Mouse (Mus musculus): ENCODE measurements around the gene Tnfrsf11a. TPM values are rescaled to one million over a fixed set of nuclear protein-coding genes. Genes with fewer than 3 reads are reported as not detected.

Tnfrsf11a gene
- polyA plus RNA-seq, 1 experiment from 2014 or later: 7.0 TPM

DNA sequence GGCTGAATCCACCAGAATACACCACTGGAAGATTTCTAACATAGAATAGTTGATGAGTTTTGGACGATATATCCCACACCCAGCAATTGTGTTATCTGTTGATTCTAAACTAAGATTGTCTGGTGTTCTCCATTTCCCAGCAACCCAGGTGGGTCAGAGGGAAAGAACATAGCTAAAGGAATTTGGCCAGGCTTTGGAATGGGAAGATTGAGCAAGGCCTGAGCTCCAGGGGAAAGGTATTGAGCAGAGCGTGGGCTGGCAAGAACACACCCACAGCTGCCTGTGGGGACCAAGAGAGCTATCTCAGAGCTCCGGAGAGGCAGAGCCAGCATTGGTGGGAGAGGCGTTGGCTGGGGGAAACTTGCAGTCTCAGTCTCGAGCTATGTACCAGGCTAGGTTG is 97.3 kb downstream of the Tnfrsf11a start:
- Histone ChIP-seq H3K27ac (ENCODE audit: low read length) (no peak overlapping the region), H3K9me3 (ENCODE audit: control insufficient read depth, low read length) (no peaks in the 10 kb centered on the region), H3K27me3 (replicated peaks; ENCODE audit: control insufficient read depth, insufficient read depth, low read length) (no peaks in the 10 kb centered on the region), H3K4me2 (ENCODE audit: low read depth, low read length) (no peak overlapping the region), H3K4me1 (ENCODE audit: control insufficient read depth, insufficient read depth, low read length) (peaks cover 4% of the 10 kb centered on the region; the same call in 1 of the 2 replicates), H3K4me3 (ENCODE audit: low read length) (no peak overlapping the region), H3K9ac (ENCODE audit: low read depth, low read length) (no peak overlapping the region), H3K36me3 (ENCODE audit: control insufficient read depth, insufficient read depth, low read length) (no peaks in the 10 kb centered on the region)
- ATAC-seq: no peak
- WGBS: 83% methylated on average over 5 of the region's 5 CpGs

- H3K36me3 ChIP-seq (ENCODE audit: control insufficient read depth, insufficient read depth, low read length): no peaks in the 10 kb centered on the region
- no peak overlapping the region for H3K27ac ChIP-seq (ENCODE audit: low read length)
- no peak overlapping the region for H3K4me3 ChIP-seq (ENCODE audit: low read length)
- no peaks in the 10 kb centered on the region for H3K27me3 ChIP-seq (replicated peaks; ENCODE audit: control insufficient read depth, insufficient read depth, low read length)
- 90% methylated on average over 11 of the region's 11 CpGs for WGBS
- no peak overlapping the region for H3K4me2 ChIP-seq (ENCODE audit: low read depth, low read length)
- no peaks in the 10 kb centered on the region for H3K9me3 ChIP-seq (ENCODE audit: control insufficient read depth, low read length)
- no peak for ATAC-seq
- peaks cover 7% of the 10 kb centered on the region; the same call in 1 of the 2 replicates for H3K4me1 ChIP-seq (ENCODE audit: control insufficient read depth, insufficient read depth, low read length)
- H3K9ac ChIP-seq (ENCODE audit: low read depth, low read length): no peak overlapping the region
Observed at GRCm38 (mm10) chr1:105878416-105878815, 97.9 kb downstream of the Tnfrsf11a start.

DNA sequence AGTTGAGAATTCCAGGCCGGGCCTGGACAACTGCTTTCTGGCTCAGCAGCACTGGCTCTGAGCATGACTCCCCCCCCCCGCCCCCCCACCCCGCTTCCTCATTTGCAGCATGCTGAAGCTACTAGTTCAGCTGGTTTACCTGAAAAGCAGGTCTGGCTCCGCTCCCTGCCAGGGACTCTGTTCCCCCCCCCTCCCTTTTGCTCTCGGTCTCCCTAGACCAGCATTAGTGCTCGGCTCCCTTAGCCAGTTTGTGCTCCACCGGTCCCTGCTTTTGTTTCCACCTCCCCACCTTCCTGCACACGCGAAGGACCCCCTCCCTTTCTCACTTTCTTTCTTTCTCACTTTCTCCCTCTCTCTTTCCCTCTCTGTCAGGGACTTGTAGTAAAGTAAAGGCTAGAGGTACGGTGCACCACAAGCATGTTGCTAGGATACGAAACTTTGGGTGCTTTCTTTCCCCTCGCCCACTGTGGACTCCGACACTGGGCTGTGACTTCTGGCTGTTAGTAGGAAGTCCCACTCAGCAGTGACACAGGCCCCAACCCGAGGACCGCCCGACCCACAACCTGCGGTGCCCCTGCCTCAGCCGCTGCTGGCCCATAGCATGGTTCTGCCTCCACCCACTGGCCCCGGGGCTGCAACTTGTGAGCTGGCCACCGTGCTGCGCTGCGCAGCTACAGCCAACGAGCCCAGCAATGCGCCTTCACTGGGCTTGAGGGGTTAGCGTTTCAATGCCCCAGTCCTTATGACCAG is 100.2 kb downstream of the Tnfrsf11a start:
- no peak overlapping the region for H3K27ac ChIP-seq (ENCODE audit: low read length)
- 24% methylated on average over 25 of the region's 25 CpGs for WGBS
- no peaks in the 10 kb centered on the region for H3K27me3 ChIP-seq (replicated peaks; ENCODE audit: control insufficient read depth, insufficient read depth, low read length)
- no peak overlapping the region; the same call in 1 of the 2 replicates for H3K9ac ChIP-seq (ENCODE audit: low read depth, low read length)
- peak overlapping the region; percentile 23; the same call in 1 of the 2 replicates for H3K4me3 ChIP-seq (ENCODE audit: low read length)
- ATAC-seq: peak; percentile 38
- peak overlapping the region; percentile 40 for H3K4me2 ChIP-seq (ENCODE audit: low read depth, low read length)
- peaks cover 7% of the 10 kb centered on the region; the same call in 1 of the 2 replicates for H3K4me1 ChIP-seq (ENCODE audit: control insufficient read depth, insufficient read depth, low read length)
- H3K9me3 ChIP-seq (ENCODE audit: control insufficient read depth, low read length): no peaks in the 10 kb centered on the region
- no peaks in the 10 kb centered on the region for H3K36me3 ChIP-seq (ENCODE audit: control insufficient read depth, insufficient read depth, low read length)

- Histone ChIP-seq H3K27me3 (replicated peaks; ENCODE audit: control insufficient read depth, insufficient read depth, low read length) (no peaks in the 10 kb centered on the region), H3K9ac (ENCODE audit: low read depth, low read length) (no peak overlapping the region), H3K27ac (ENCODE audit: low read length) (no peak overlapping the region), H3K36me3 (ENCODE audit: control insufficient read depth, insufficient read depth, low read length) (no peaks in the 10 kb centered on the region), H3K9me3 (ENCODE audit: control insufficient read depth, low read length) (no peaks in the 10 kb centered on the region), H3K4me3 (ENCODE audit: low read length) (no peak overlapping the region), H3K4me1 (ENCODE audit: control insufficient read depth, insufficient read depth, low read length) (peaks cover 7% of the 10 kb centered on the region; the same call in 1 of the 2 replicates), H3K4me2 (ENCODE audit: low read depth, low read length) (no peak overlapping the region)
- ATAC-seq: no peak
- WGBS: 64% methylated on average over 7 of the region's 7 CpGs
Observed at GRCm38 (mm10) chr1:105881466-105881865, 100.9 kb downstream of the Tnfrsf11a start.

DNA sequence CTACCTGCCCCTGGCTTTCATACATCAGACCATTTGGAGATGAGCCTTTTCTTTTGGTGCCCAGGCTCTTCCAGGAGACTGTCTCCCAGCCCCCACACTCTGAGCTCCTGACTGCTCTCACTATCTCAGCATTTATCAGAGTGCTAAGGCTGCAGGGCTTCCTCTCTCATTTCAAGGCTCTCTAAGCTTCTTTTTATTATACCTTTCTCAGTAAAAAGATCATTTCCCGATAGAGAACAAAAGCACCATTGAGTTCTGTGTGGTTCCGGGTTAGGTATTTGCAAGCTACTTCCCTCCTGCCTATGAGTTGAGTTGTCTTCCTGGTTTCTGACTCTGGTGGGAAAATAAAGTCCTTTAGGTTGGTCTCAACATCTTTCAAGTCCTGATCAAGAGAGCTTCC is 103.0 kb downstream of the Tnfrsf11a start:
- Histone ChIP-seq H3K27me3 (replicated peaks; ENCODE audit: control insufficient read depth, insufficient read depth, low read length) (no peaks in the 10 kb centered on the region), H3K4me3 (ENCODE audit: low read length) (no peak overlapping the region), H3K9me3 (ENCODE audit: control insufficient read depth, low read length) (no peaks in the 10 kb centered on the region), H3K4me1 (ENCODE audit: control insufficient read depth, insufficient read depth, low read length) (peaks cover 7% of the 10 kb centered on the region; the same call in 1 of the 2 replicates), H3K9ac (ENCODE audit: low read depth, low read length) (no peak overlapping the region), H3K4me2 (ENCODE audit: low read depth, low read length) (no peak overlapping the region), H3K27ac (ENCODE audit: low read length) (peak overlapping the region; percentile 34; the same call in 1 of the 2 replicates), H3K36me3 (ENCODE audit: control insufficient read depth, insufficient read depth, low read length) (no peaks in the 10 kb centered on the region)
- peak; percentile 73 for ATAC-seq
- 82% methylated on average over 2 of the region's 2 CpGs for WGBS

DNA sequence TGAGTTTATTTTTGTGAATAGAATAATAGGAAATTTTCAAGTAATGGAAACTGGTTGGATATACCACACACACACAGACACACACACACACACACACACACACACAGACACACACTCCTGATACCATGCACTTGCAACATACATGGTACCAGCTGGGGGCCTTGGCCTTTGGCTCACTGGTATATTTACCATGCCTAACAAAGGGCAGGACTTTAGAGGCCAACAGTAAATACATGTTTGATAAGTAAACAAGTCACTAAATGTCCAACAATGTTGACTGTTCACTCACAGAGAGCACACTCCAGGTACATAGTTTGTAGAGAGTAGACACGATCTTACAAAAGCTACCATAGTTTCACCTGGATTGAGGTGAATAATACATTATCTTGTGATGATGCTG is 104.6 kb downstream of the Tnfrsf11a start:
- no peaks in the 10 kb centered on the region for H3K27me3 ChIP-seq (replicated peaks; ENCODE audit: control insufficient read depth, insufficient read depth, low read length)
- 90% methylated on average over 1 of the region's 1 CpGs for WGBS
- H3K27ac ChIP-seq (ENCODE audit: low read length): no peak overlapping the region
- H3K4me2 ChIP-seq (ENCODE audit: low read depth, low read length): no peak overlapping the region
- no peaks in the 10 kb centered on the region for H3K36me3 ChIP-seq (ENCODE audit: control insufficient read depth, insufficient read depth, low read length)
- H3K9me3 ChIP-seq (ENCODE audit: control insufficient read depth, low read length): no peaks in the 10 kb centered on the region
- no peak overlapping the region for H3K4me3 ChIP-seq (ENCODE audit: low read length)
- ATAC-seq: no peak
- H3K9ac ChIP-seq (ENCODE audit: low read depth, low read length): no peak overlapping the region
- peaks cover 7% of the 10 kb centered on the region; the same call in 1 of the 2 replicates for H3K4me1 ChIP-seq (ENCODE audit: control insufficient read depth, insufficient read depth, low read length)

GRCm38 (mm10) chr1:105885575-105885974 is 105.1 kb downstream of the Tnfrsf11a start:
- no peak for ATAC-seq
- Histone ChIP-seq H3K4me1 (ENCODE audit: control insufficient read depth, insufficient read depth, low read length) (peaks cover 7% of the 10 kb centered on the region; the same call in 1 of the 2 replicates), H3K4me2 (ENCODE audit: low read depth, low read length) (no peak overlapping the region), H3K27me3 (replicated peaks; ENCODE audit: control insufficient read depth, insufficient read depth, low read length) (no peaks in the 10 kb centered on the region), H3K4me3 (ENCODE audit: low read length) (no peak overlapping the region), H3K9ac (ENCODE audit: low read depth, low read length) (no peak overlapping the region), H3K27ac (ENCODE audit: low read length) (no peak overlapping the region), H3K9me3 (ENCODE audit: control insufficient read depth, low read length) (no peaks in the 10 kb centered on the region), H3K36me3 (ENCODE audit: control insufficient read depth, insufficient read depth, low read length) (no peaks in the 10 kb centered on the region)
- 82% methylated on average over 5 of the region's 5 CpGs for WGBS

DNA sequence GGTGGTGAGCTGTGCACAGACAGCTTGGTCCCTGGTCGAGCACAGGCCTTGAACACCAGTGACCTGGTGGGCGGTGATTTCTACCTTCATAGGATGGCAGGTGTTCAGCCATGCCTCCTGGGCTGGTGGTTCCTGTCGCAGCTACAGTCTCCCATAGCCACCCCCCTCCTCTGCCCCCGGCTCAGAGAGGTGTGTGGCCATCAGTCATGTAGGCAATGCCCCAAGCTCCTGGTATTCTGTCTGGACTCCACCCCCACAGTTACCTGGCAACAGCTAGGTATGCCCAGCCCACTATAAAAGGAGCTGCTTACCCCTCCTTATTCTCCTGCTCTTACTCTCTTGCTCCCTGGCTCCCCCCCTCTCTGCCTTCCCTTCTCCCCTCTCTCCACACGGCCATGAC is 105.8 kb downstream of the Tnfrsf11a start:
- Histone ChIP-seq H3K36me3 (ENCODE audit: control insufficient read depth, insufficient read depth, low read length) (no peaks in the 10 kb centered on the region), H3K9ac (ENCODE audit: low read depth, low read length) (no peak overlapping the region), H3K9me3 (ENCODE audit: control insufficient read depth, low read length) (no peaks in the 10 kb centered on the region), H3K27ac (ENCODE audit: low read length) (no peak overlapping the region), H3K4me3 (ENCODE audit: low read length) (no peak overlapping the region), H3K4me1 (ENCODE audit: control insufficient read depth, insufficient read depth, low read length) (0 out of 2 replicates have a peak, but pooled peaks cover 2% of the 10 kb centered on the region), H3K4me2 (ENCODE audit: low read depth, low read length) (no peak overlapping the region), H3K27me3 (replicated peaks; ENCODE audit: control insufficient read depth, insufficient read depth, low read length) (no peaks in the 10 kb centered on the region)
- WGBS: 54% methylated on average over 5 of the region's 5 CpGs
- ATAC-seq: no peak

- H3K27ac ChIP-seq (ENCODE audit: low read length): no peak overlapping the region
- H3K4me2 ChIP-seq (ENCODE audit: low read depth, low read length): no peak overlapping the region
- no peaks in the 10 kb centered on the region for H3K27me3 ChIP-seq (replicated peaks; ENCODE audit: control insufficient read depth, insufficient read depth, low read length)
- H3K4me3 ChIP-seq (ENCODE audit: low read length): no peak overlapping the region
- 30% methylated on average over 15 of the region's 15 CpGs for WGBS
- H3K9ac ChIP-seq (ENCODE audit: low read depth, low read length): no peak overlapping the region
- ATAC-seq: peak; percentile 72; the same call in 1 of the 2 replicates
- H3K4me1 ChIP-seq (ENCODE audit: control insufficient read depth, insufficient read depth, low read length): no peaks in the 10 kb centered on the region
- H3K9me3 ChIP-seq (ENCODE audit: control insufficient read depth, low read length): no peaks in the 10 kb centered on the region
- H3K36me3 ChIP-seq (ENCODE audit: control insufficient read depth, insufficient read depth, low read length): no peaks in the 10 kb centered on the region
Observed at GRCm38 (mm10) chr1:105891032-105891725, 110.7 kb downstream of the Tnfrsf11a start.
